Mouse (Mus musculus) ES-E14 (cell line): Measurements from ENCODE around the gene Zfhx3. TPM values are rescaled to one million over a fixed set of nuclear protein-coding genes. Genes with fewer than 3 reads are reported as not detected.

Source experiments
- DNase-seq: peaks from one replicate; pipeline ENCODE4 v3.0.0-alpha.2; 2013; ENCODE audit warnings: low read depth, low spot score
- H3K27ac ChIP-seq: 2 replicates; pipeline ENCODE4 v1.5.1; 2012; ENCODE audit warnings: low read depth, mild to moderate bottlenecking, low read length, moderate library complexity, mixed read lengths; ENCODE audit not compliant: poor library complexity, insufficient read depth, severe bottlenecking
- H3K36me3 ChIP-seq: 2 replicates; pipeline ENCODE4 v1.6.1; 2012; ENCODE audit warnings: mild to moderate bottlenecking, low read length, moderate library complexity, mixed read lengths; ENCODE audit not compliant: control insufficient read depth, poor library complexity, insufficient read depth, severe bottlenecking
- H3K4me1 ChIP-seq, 2 experiments: fragments of 150-350 bp in 1 of 2; sonication (generic) in 1 of 2; 2 replicates each; pipeline ENCODE4 v1.6.1; 2012; ENCODE audit warnings: low read length in 2 of 2, mild to moderate bottlenecking in 1 of 2, mixed read lengths in 1 of 2; ENCODE audit not compliant: control insufficient read depth in 2 of 2, insufficient read depth in 2 of 2, poor library complexity in 1 of 2
- H3K4me3 ChIP-seq, 2 experiments: fragments of 150-350 bp in 1 of 2; sonication (generic) in 1 of 2; 2 replicates each; pipeline ENCODE4 v1.5.1; 2012; ENCODE audit warnings: low read length in 2 of 2, low read depth in 1 of 2, mild to moderate bottlenecking in 1 of 2, mixed read lengths in 1 of 2; ENCODE audit not compliant: insufficient read depth in 1 of 2, poor library complexity in 1 of 2, severe bottlenecking in 1 of 2
- H3K9ac ChIP-seq: 2 replicates; pipeline ENCODE4 v1.6.1; 2012; ENCODE audit warnings: low read depth, mild to moderate bottlenecking, low read length, mixed read lengths; ENCODE audit not compliant: poor library complexity, insufficient read depth, severe bottlenecking
- H3K9me3 ChIP-seq: fragments of 150-350 bp; sonication (generic); 2 replicates; pipeline ENCODE4 v1.6.1; 2012; ENCODE audit warnings: low read depth, mild to moderate bottlenecking, low read length; ENCODE audit not compliant: control insufficient read depth, insufficient read depth
- CHD2 ChIP-seq: IDR thresholded peaks from 2 replicates; pipeline ENCODE4 v1.6.1; 2014; ENCODE audit warnings: mild to moderate bottlenecking, low read depth, low read length, inconsistent platforms
- HCFC1 ChIP-seq: IDR thresholded peaks from 2 replicates; pipeline ENCODE4 v1.6.1; 2012; ENCODE audit warnings: low read length, inconsistent platforms, borderline replicate concordance; ENCODE audit not compliant: insufficient read depth
- MAFK ChIP-seq: IDR thresholded peaks from 2 replicates; pipeline ENCODE4 v1.6.1; 2014; ENCODE audit warnings: mild to moderate bottlenecking, low read depth, low read length, inconsistent platforms; ENCODE audit not compliant: insufficient read depth
- ZC3H11A ChIP-seq: IDR thresholded peaks from 2 replicates; pipeline ENCODE4 v1.6.1; 2012; ENCODE audit warnings: low read depth, mild to moderate bottlenecking, inconsistent platforms, low read length, borderline replicate concordance
- ZNF384 ChIP-seq: IDR thresholded peaks from 2 replicates; pipeline ENCODE4 v1.6.1; 2012; ENCODE audit warnings: low read depth, low read length, inconsistent platforms
- in situ Hi-C, 2 experiments: fragments of 600-800 bp; cut with MboI; formaldehyde crosslinking; loops; one replicate each; pipeline ENCODE4 v1.15.1; 2025; ENCODE audit warnings: low sequenced_read_pairs in 2 of 2, inconsistent platforms in 1 of 2; ENCODE audit not compliant: unreplicated experiment in 2 of 2
- total RNA-seq: library from RNA; depleted of rRNA; stranded (reverse); fragments of 300-350 nt; gene quantifications from 2 replicates; pipeline ENCODE4 v1.2.3, GENCODE M21; 2012

The Zfhx3 gene
- total RNA-seq, 1 experiment, result 8.8 TPM

- no peak overlapping the region for H3K27ac ChIP-seq
- no peak overlapping the region for H3K9ac ChIP-seq
- in situ Hi-C loops, result no loop called here
- TF ChIP-seq CHD2, result no peak
- no peak for TF ChIP-seq MAFK
- TF ChIP-seq HCFC1, result no peak
- no peak for TF ChIP-seq ZNF384
- no peak for TF ChIP-seq ZC3H11A
- no peaks in the 10 kb centered on the region for H3K9me3 ChIP-seq
- no peaks in the 10 kb centered on the region; the same call in 1 of the 2 replicates for H3K36me3 ChIP-seq
- H3K4me3 ChIP-seq, result no peak overlapping the region
- H3K4me1 ChIP-seq, result peaks cover 10 to 13% of the 10 kb centered on the region in 2 experiments
- no peak for DNase-seq
These were observed 764.0 kb downstream of the Zfhx3 start for GRCm38 (mm10) chr8:108706491-108706847.

GRCm38 (mm10) chr8:108706848-108707541 lies 764.6 kb downstream of the Zfhx3 start:
- in situ Hi-C loops, result no loop called here
- H3K27ac ChIP-seq, result no peak overlapping the region
- no peak for TF ChIP-seq MAFK
- no peak for TF ChIP-seq HCFC1
- no peak for TF ChIP-seq CHD2
- no peak for TF ChIP-seq ZNF384
- TF ChIP-seq ZC3H11A, result no peak
- H3K9ac ChIP-seq, result no peak overlapping the region
- H3K36me3 ChIP-seq, result no peaks in the 10 kb centered on the region
- no peak for DNase-seq
- peaks cover 10 to 13% of the 10 kb centered on the region in 2 experiments for H3K4me1 ChIP-seq
- no peaks in the 10 kb centered on the region for H3K9me3 ChIP-seq
- H3K4me3 ChIP-seq, result no peak overlapping the region

- Histone ChIP-seq H3K9ac (no peak overlapping the region), H3K27ac (no peak overlapping the region), H3K9me3 (no peaks in the 10 kb centered on the region), H3K36me3 (no peaks in the 10 kb centered on the region), H3K4me1 (peaks cover 10 to 15% of the 10 kb centered on the region in 2 experiments), H3K4me3 (no peak overlapping the region)
- in situ Hi-C loops, result no loop called here
- TF ChIP-seq ZNF384 (no peak), ZC3H11A (no peak), CHD2 (no peak), MAFK (no peak), HCFC1 (no peak)
- DNase-seq, result no peak
These were observed 765.3 kb downstream of the Zfhx3 start for GRCm38 (mm10) chr8:108707576-108708281.

GRCm38 (mm10) chr8:108708833-108709387 lies 766.5 kb downstream of the Zfhx3 start:
- Histone ChIP-seq H3K27ac (no peak overlapping the region), H3K9ac (no peak overlapping the region), H3K4me3 (no peak overlapping the region), H3K4me1 (peaks cover 12 to 16% of the 10 kb centered on the region in 2 experiments), H3K36me3 (no peaks in the 10 kb centered on the region), H3K9me3 (no peaks in the 10 kb centered on the region)
- in situ Hi-C loops, result no loop called here
- TF ChIP-seq MAFK (no peak), HCFC1 (no peak), ZC3H11A (no peak), ZNF384 (no peak), CHD2 (no peak)
- DNase-seq, result no peak
